Mouse (Mus musculus) small intestine, adult 2 months (tissue): Measurements from ENCODE around the gene Vmn1r13. TPM values are rescaled to one million over a fixed set of nuclear protein-coding genes. Genes with fewer than 3 reads are reported as not detected.
"Not testable (repeated sequence)": the region's sequence is repeated elsewhere in the genome, so short reads cannot be mapped to it uniquely, and the experiment has no call there.

Source experiments
- H3K27ac ChIP-seq: fragments of 200-500 bp; 2 replicates; pipeline ENCODE4 v1.5.1; 2012; ENCODE audit warnings: low read depth, low read length, control low read depth, inconsistent platforms; ENCODE audit not compliant: insufficient read depth
- H3K27me3 ChIP-seq: fragments of 200-500 bp; 2 replicates; pipeline ENCODE4 v1.6.1; 2012; ENCODE audit warnings: mild to moderate bottlenecking, moderate library complexity, low read length, inconsistent platforms; ENCODE audit not compliant: control insufficient read depth, insufficient read depth
- H3K36me3 ChIP-seq: fragments of 200-500 bp; 2 replicates; pipeline ENCODE4 v1.6.1; 2012; ENCODE audit warnings: mild to moderate bottlenecking, low read length, control low read depth, inconsistent platforms; ENCODE audit not compliant: control insufficient read depth, insufficient read depth
- H3K4me1 ChIP-seq: fragments of 200-500 bp; 2 replicates; pipeline ENCODE4 v1.6.1; 2012; ENCODE audit warnings: low read length, inconsistent platforms, mixed read lengths; ENCODE audit not compliant: control insufficient read depth, insufficient read depth, insufficient read length
- H3K4me3 ChIP-seq: fragments of 200-500 bp; 2 replicates; pipeline ENCODE4 v1.5.1; 2012; ENCODE audit warnings: low read depth, mild to moderate bottlenecking, control low read depth, inconsistent platforms, low read length, moderate library complexity
- CTCF ChIP-seq: fragments of 200-500 bp; IDR thresholded peaks from 2 replicates; pipeline ENCODE4 v1.5.1; 2012; ENCODE audit warnings: low read depth, mild to moderate bottlenecking, control low read depth, inconsistent platforms, low read length, moderate library complexity, mixed read lengths; ENCODE audit not compliant: insufficient replicate concordance, insufficient read length; ENCODE audit errors: extremely low read depth
- POLR2A ChIP-seq: fragments of 200-500 bp; IDR thresholded peaks from 2 replicates; pipeline ENCODE4 v1.6.1; 2012; ENCODE audit warnings: low read depth, mild to moderate bottlenecking, control low read depth, inconsistent platforms, low read length, moderate library complexity
- WGBS: fragments of 180-500 bp; shearing (Covaris S2); methylation state at CpG from one replicate; pipeline ENCODE4 v1.1.7; 2018; 5-methylcytosine and 5-hydroxymethylcytosine counted together
- polyA plus RNA-seq: library from polyadenylated mRNA; depleted of rRNA; stranded (reverse); fragments of >200 nt; gene quantifications from 2 replicates; pipeline ENCODE4 v1.2.3, GENCODE M21; 2012; rRNA removed

Vmn1r13 gene
- not detected in 2 replicates for polyA plus RNA-seq

- not testable (repeated sequence) for H3K4me3 ChIP-seq, H3K27me3 ChIP-seq
- 92% methylated on average over 1 of the region's 1 CpGs for WGBS
These were observed at the start of gene Vmn1r13 for GRCm38 (mm10) chr6:57202990-57203389. Gene Vmn1r13, plus strand, starts transcription at chr6:57203290.

DNA sequence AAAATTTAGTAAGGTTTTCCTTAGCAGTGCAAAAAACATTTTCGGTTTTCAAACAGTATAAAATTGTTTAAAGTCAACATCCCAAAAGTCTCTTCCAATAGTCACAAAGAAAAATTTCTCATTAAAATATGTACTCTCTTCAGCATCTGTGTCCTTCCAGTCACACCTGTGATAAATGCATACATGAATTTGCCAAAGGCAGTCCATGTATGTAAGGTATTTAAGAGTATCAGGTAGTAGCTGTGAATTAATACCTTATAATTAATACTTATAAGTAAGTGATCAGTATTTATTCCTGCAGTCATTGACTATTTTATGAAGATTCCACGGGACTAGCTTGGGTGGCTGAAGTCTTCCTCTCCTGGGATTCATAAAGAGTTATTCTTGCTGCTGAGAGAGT is 46.5 kb upstream of the Vmn1r13 start, which contains the start of gene Vmn1r12:
TSS of gene Vmn1r12 (plus strand) at position 301 of the 400 bp plus-strand sequence.
- WGBS, result 78% methylated on average over 2 of the region's 2 CpGs
- Histone ChIP-seq H3K4me1 (no peaks in the 10 kb centered on the region), H3K27ac (no peak within 1 kb of the TSS), H3K27me3 (no peaks in the 10 kb centered on the region), H3K36me3 (no peaks in the 10 kb centered on the region), H3K4me3 (no peak within 1 kb of the TSS)
- TF ChIP-seq POLR2A, result no peak
- TF ChIP-seq CTCF, result no peak

More at GRCm38 (mm10) chr6:57202990-57203389, at the start of gene Vmn1r13:
- H3K36me3 ChIP-seq, H3K27ac ChIP-seq, H3K4me1 ChIP-seq: not testable (repeated sequence)

DNA sequence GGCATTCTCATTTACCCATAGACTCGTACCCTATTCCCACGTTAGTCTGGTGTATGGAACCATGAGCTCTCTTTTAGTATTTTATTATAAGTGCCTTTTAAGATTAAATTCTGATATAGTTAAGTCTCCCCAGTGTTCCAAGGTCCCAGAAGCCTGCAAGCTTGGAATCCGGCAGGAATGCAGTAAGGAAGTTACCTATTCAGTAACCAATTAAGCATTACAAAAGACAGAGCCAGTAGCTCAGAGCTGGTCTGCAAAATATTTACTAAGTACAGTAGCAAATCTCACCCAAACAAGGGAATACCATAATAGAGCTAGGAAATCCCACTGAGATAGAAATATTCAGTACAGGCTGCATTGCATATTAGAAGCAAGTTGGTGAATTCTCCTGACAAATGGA is 13.1 kb upstream of the Vmn1r13 start:
- H3K36me3 ChIP-seq, H3K27ac ChIP-seq, H3K27me3 ChIP-seq, H3K4me1 ChIP-seq, H3K4me3 ChIP-seq: not testable (repeated sequence)
- 46% methylated on average over 3 of the region's 3 CpGs for WGBS

DNA sequence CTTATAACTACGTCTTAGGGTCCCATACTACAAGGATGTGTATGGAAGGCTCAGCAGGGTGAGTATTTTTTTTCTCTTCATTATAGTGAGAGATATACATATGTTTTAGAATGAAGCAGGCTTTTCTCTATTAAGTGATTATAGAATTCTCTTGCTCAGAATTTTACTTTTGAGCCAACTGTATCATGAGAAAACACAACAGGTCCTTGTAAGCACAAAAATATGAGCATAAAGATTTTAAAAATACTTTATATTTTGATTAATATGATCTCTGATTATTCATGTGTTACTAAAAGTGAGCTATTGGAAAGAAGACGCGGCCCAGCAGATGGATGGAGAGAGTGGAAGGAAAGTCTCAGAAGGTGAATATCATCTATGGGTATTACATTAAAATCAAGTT is 28.3 kb downstream of the Vmn1r13 start, which contains the start of gene Vmn1r14:
TSS of gene Vmn1r14 (plus strand) at position 301 of the 400 bp plus-strand sequence.
- no peaks in the 10 kb centered on the region for H3K4me1 ChIP-seq
- H3K4me3 ChIP-seq, result no peak within 1 kb of the TSS
- H3K36me3 ChIP-seq, result no peaks in the 10 kb centered on the region
- H3K27ac ChIP-seq, result no peak within 1 kb of the TSS
- H3K27me3 ChIP-seq, result no peaks in the 10 kb centered on the region
- no peak for TF ChIP-seq POLR2A
- no peak for TF ChIP-seq CTCF
- 89% methylated on average over 3 of the region's 3 CpGs for WGBS

DNA sequence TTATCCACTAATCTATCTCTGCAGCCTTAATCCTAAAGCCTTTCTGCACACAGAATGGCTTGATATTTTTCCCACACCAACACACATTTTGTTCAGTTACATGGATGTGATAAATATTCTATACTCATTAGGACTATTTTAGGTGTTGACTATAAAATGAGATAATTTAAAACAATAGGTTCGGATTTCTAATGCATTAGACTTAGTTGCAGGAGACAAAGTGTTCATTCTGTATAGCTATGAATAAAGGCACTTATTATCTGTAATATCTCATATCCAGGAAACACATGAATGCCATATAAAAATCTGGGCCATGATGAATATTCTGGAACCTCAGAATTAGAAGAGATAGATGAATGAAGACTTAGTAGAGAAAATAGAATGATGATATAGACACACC is 54.6 kb downstream of the Vmn1r13 start, which contains the start of gene Vmn1r15:
TSS of gene Vmn1r15 (plus strand) at position 301 of the 400 bp plus-strand sequence.
- no peaks in the 10 kb centered on the region for H3K36me3 ChIP-seq
- H3K4me1 ChIP-seq, result no peaks in the 10 kb centered on the region
- 66% methylated on average over 1 of the region's 1 CpGs for WGBS
- TF ChIP-seq CTCF (no peak), POLR2A (no peak)
- no peak within 1 kb of the TSS for H3K4me3 ChIP-seq
- H3K27me3 ChIP-seq, result no peaks in the 10 kb centered on the region
- no peak within 1 kb of the TSS for H3K27ac ChIP-seq

GRCm38 (mm10) chr6:57260990-57261389 is 57.9 kb downstream of the Vmn1r13 start:
- 30% methylated on average over 2 of the region's 2 CpGs for WGBS
- no peaks in the 10 kb centered on the region for H3K36me3 ChIP-seq
- H3K4me3 ChIP-seq, result no peak overlapping the region
- no peak for TF ChIP-seq CTCF
- TF ChIP-seq POLR2A, result no peak
- no peaks in the 10 kb centered on the region for H3K27me3 ChIP-seq
- no peak overlapping the region for H3K27ac ChIP-seq
- H3K4me1 ChIP-seq, result no peaks in the 10 kb centered on the region

Other genes starting within 250 kb of the Vmn1r13 start
- gene Vmn1r5, start 233.0 kb upstream of the Vmn1r13 start, polyA plus RNA-seq, result not detected in 2 replicates
- gene Vmn1r6, start 206.0 kb upstream of the Vmn1r13 start, polyA plus RNA-seq, result not detected in 2 replicates
- gene Vmn1r7, start 178.0 kb upstream of the Vmn1r13 start, polyA plus RNA-seq, result not detected in 2 replicates
- gene Vmn1r8, start 171.0 kb upstream of the Vmn1r13 start, polyA plus RNA-seq, result not detected in 2 replicates
- not detected in 2 replicates for gene Vmn1r9, start 136.5 kb upstream of the Vmn1r13 start, polyA plus RNA-seq
- not detected in 2 replicates for gene Vmn1r10, start 93.8 kb upstream of the Vmn1r13 start, polyA plus RNA-seq
- gene Vmn1r11, start 69.8 kb upstream of the Vmn1r13 start, polyA plus RNA-seq, result not detected in 2 replicates
- not detected in 2 replicates for gene Vmn1r12, start 46.4 kb upstream of the Vmn1r13 start, polyA plus RNA-seq
- gene Vmn1r14, start 28.4 kb downstream of the Vmn1r13 start, polyA plus RNA-seq, result not detected in 2 replicates
- gene Vmn1r15, start 54.7 kb downstream of the Vmn1r13 start, polyA plus RNA-seq, result not detected in 2 replicates
- gene Vmn1r16, start 126.2 kb downstream of the Vmn1r13 start, polyA plus RNA-seq, result not detected in 2 replicates
- gene Vmn1r17, start 160.4 kb downstream of the Vmn1r13 start, polyA plus RNA-seq, result not detected in 2 replicates
- not detected in 2 replicates for gene Vmn1r18, start 192.5 kb downstream of the Vmn1r13 start, polyA plus RNA-seq
- not detected in 2 replicates for gene Vmn1r19, start 200.5 kb downstream of the Vmn1r13 start, polyA plus RNA-seq
- gene Vmn1r20, start 225.6 kb downstream of the Vmn1r13 start, polyA plus RNA-seq, result not detected in 2 replicates